Mouse (Mus musculus) frontal cortex, postnatal 14 days (tissue): ENCODE measurements at regions not wholly inside any gene's neighbourhood (a gene's known extent, or its start where the extent isn't known, plus 50 kb on each side); places are given as distances from the start of the nearest gene placed in this dataset.
"Not testable (repeated sequence)": the region's sequence is repeated elsewhere in the genome, so short reads cannot be mapped to it uniquely, and the experiment has no call there.

Experiments
- DNase-seq, 2 experiments: peaks; one replicate each; pipeline ENCODE4 v3.0.0; 2022; ENCODE audit warnings: low spot score in 2 of 2

DNA sequence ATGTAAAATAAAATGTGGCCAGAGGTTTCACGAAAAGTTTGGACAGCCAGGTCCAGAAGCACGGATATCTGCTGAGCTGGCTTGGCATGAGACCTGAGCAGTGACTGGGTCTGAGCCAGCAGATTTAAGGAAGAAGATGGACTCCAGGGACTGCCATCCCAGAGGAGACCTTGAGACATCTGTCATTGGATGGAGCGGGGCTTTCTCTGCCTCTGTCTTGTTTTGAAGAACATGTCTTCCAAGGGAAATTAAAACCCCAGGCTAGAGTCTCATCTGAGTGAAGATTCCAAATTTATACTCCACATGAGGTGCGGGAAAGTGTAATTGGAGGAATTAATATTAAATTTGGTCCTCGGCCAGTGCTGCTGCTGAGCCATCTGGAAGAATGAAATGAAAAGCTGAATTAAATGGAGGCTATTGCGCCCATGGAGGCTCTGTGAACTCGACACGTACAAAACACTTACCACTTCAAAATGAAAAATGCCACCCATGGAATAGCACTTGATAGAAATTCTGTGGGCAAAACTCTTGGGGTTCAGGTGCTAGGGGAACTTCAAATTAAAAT, 129.8 kb upstream of the Adcy2 start:
- no peak for DNase-seq

DNA sequence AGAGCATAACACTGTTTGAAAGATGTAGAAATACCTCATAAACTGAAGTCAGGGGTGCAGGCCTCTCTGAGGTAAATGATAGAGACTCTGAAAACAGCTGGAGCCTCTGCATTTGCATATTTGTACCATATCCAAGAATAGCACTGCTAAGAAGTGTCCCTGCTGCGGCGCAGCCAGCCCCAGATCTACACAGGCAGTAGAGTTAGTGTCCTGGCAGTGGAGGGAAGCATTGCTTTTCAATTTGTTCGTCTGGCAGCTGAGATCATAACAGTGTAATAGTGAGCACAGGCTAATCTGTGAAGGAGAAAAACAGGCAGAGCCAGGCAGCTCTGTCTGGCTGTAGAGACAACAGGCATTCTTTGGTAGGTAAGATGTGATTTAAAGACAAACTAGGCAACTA, 128.2 kb upstream of the Adcy2 start:
- no peak for DNase-seq

DNA sequence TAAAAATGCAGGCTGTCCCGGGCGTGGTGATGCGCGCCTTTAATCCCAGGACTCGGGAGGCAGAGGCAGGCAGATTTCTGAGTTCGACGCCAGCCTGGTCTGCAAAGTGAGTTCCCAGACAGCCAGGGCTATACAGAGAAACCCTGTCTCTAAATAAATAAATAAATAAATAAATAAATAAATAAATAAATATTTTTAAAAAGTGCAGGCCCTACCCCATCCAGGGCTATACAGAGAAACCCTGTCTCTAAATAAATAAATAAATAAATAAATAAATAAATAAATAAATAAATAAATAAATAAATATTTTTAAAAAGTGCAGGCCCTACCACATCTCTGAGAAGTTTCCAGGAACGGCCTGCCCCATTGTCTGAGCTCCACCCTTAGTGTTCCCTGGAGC, 119.4 kb upstream of the Adcy2 start:
- not testable (repeated sequence) for DNase-seq

DNA sequence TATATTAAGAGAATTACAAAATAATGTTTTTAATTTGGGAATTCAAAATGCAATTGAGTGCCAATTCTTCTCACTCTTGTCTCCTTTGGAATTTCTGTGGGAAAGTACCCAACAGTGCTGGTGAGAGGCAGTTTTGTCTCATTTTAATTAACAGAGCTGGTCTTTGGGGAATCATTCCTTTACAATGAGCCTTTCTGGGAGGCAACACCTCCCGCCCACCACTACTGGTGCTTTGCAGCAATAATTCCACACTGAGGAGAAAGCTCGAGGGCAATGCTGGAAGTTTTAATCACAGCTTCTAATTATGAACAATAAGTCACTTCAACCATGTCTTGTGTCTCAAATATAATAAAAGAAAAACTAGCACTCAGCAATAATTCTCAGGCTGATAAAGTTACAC, 109.8 kb upstream of the Adcy2 start:
- DNase-seq: no peak

DNA sequence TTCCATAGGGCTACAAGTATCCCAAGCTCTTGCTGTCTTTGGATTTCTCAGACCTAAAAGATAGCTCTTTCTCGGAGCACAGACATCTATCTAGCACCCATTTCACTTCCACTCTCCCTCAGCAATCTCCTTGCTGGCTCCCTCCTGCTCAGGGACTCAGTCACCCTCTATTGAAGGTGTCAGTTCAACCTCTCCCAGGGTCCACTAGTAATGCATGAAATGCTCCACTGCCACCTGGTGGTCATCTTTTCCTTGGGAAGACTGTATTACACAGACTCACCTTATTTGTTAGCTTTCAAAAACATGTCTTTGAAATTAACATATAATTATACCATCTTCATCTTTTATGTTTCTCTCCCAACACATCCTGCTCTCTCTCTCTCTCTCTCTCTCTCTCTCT, 87.3 kb upstream of the Adcy2 start:
- DNase-seq: peak in 1 of 2 experiments; percentile 36

DNA sequence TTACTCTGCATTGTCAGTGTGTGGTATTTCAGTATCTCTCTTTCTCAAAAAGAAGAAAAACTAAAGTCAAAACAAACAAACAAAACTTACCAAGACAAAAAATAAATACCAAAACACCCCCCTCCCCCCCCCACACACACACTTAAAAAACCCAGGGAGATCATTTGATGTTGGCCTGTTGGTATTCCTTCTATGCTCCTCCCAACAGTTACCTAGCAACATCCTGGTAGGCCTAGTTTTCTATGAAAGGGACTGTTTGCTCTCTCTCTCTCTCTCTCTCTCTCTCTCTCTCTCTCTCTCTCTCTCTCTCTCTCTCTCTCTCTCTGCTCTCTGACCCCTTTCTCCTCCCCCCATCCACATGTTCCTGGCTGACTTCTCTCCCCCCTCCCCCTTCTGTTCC, 71.0 kb upstream of the Adcy2 start:
- no peak for DNase-seq

DNA sequence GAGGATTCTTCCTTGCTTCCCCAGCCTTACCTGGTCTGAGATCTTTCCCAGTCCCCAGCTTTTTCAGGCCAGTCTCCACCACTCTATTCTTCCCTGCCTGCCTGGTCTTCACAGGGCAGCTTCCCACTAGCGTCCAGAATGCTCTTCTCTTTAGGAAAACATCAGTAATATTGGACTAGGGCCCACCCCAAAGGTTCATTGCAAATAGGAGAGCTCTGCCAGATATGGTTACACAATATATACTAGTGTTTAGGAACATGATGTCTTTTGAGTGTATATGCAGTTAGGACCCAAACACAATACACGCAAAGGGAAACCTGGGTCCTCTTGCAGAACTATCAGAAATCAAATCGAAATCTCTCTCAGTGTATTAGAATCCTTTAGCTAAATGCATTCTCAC, 70.5 kb upstream of the Adcy2 start:
- DNase-seq: no peak

DNA sequence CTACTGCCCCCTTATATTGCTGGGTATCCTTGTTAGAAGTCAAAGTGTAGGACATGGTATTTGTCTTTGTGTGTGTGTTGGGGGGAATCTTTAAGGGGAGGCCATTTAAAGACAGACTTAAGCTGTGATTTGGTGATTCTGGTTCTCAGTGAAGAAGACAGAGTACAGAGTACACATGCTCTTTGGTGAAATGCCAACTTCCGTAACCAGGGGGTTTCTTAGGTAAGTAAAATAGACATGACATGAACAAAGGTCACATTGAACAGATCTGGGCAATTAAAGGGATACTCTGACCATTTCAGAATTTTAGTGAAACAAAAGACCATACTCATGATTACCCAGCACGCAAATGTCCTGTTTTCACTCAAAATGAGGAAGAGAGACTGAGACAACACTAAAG, 67.3 kb upstream of the Adcy2 start:
- DNase-seq: no peak

DNA sequence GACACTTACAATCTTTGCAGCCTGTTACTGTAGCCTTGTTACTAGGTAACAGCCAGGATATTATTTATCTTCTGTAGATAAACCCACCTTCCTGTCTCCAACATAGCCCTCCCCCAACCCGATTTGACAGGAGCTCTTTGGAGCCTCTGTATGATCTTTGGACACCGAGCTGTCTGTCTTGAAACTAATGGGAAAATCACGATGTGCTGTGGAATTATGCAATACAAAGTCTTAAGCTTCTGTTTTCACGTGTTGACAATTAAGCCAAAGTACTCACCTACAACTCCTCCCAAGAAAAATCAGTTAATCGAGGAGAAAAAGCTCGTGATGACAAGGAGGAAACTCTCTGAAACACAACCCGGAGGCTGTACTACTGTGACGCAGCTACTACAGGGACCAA, 65.9 kb upstream of the Adcy2 start:
- no peak for DNase-seq

DNA sequence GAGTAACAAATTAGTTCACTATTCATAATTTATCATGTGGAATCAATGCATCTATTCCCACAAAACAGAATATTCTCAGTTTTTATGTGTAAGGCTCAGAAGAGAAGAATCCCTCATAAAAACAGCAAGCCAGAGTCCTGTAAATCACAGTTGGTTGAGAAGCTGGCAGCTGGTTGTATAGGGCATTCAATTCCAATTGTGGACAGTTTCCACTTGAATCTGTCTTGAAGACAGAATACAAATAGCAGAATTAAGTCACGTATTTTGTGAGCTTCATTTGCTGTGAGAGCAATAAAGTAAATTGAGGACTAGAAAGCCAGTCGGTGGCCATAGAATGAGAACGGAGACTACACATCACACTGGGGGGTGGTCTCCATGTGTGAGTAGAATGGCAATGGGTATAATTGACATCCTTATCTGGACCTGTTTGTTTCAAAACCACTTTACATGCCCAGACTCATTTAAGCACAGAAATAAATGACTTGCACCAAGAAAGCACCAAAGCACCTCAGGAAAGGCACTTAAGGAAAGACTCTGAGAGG, 63.4 kb upstream of the Adcy2 start:
- no peak for DNase-seq

DNA sequence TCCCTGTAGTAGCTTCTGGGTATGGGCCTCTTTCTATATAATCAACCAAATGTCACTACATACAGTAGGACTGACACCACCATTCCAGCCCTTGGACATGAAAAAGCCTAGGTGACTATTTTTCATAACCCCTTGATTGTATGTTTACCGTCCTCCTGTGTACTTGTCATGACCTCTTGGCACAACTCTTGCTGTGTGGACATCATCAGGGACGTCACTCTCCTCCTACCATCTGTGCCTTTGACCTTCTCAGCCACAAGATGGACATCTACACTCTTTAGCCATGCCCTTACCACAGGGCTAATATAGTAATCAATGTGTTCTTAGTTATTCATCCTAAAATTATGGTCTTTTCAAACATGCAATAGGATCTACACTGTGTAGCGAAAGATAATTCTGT, 62.1 kb upstream of the Adcy2 start:
- no peak for DNase-seq
